13 mouse cellular contexts compared by ENCODE assay signal in genomic region chr2:167842993-167843392, GRCm38 (mm10).
"Had no signal": no experiment of that assay in that cellular context is flagged by ENCODE, and none has a peak within 500 bp of the region (broad histone marks: within the 10 kb centered on the region; RNA-seq: fewer than 3 reads in every experiment).

No protein-coding gene starts in this region.

- H3K9ac ChIP-seq: limb, embryonic 12.5 days; liver, embryonic 13.5 days; lung, embryonic 14.5 days; midbrain, embryonic 12.5 days had no signal

- H3K9me3 ChIP-seq: limb, embryonic 12.5 days; liver, embryonic 13.5 days; megakaryocyte, embryonic 14.5 days; midbrain, embryonic 12.5 days had no signal

- H3K4me2 ChIP-seq: limb, embryonic 12.5 days; liver, embryonic 13.5 days; lung, embryonic 14.5 days; midbrain, embryonic 12.5 days had no signal

- H3K36me3 ChIP-seq: limb, embryonic 12.5 days; liver, embryonic 13.5 days; midbrain, embryonic 12.5 days had no signal

- H3K27ac ChIP-seq: limb, embryonic 12.5 days; liver, embryonic 13.5 days; macrophage; midbrain, embryonic 12.5 days had no signal

- H3K4me3 ChIP-seq: limb, embryonic 12.5 days; liver, embryonic 13.5 days; midbrain, embryonic 12.5 days had no signal

- H3K27me3 ChIP-seq: limb, embryonic 12.5 days had no signal

- DNase-seq: kidney, adult 2 months; kidney, postnatal 36 days; layer of hippocampus, adult 9-11 months; layer of hippocampus, postnatal 36 days; liver, embryonic 13.5 days; lung, embryonic 14.5 days; lung, postnatal 14 days; right cerebral cortex, postnatal 14 days; thymus, postnatal 36 days had no signal
